Mouse (Mus musculus): Measurements from ENCODE around the gene Reg4. TPM values are rescaled to one million over a fixed set of nuclear protein-coding genes. Genes with fewer than 3 reads are reported as not detected.
A peak's percentile ranks its signal among the peaks of the same experiment; 100 is the strongest.

Gene Reg4
- polyA plus RNA-seq, 2 experiments, result not detected

GRCm38 (mm10) chr3:98224975-98225374, 3.0 kb downstream of the Reg4 start:
- WGBS (ENCODE audit: insufficient replicate concordance), result 58% methylated on average over 7 of the region's 7 CpGs
- H3K4me3 ChIP-seq (ENCODE audit: insufficient read depth in 1 of 2, low read depth in 2 of 2, low read length in 2 of 2), result no peak overlapping the region
- H3K4me1 ChIP-seq (replicated peaks; ENCODE audit: control insufficient read depth in 2 of 2, insufficient read depth in 2 of 2, low read length in 1 of 2), result peaks cover 0 to 7% of the 10 kb centered on the region in 2 experiments; a peak in 2 of 4 replicates
- TF ChIP-seq EP300 (IDR thresholded peaks at IDR 0.05; ENCODE audit: low read depth), result no peak
- no peak for TF ChIP-seq CTCF (IDR thresholded peaks at IDR 0.05; ENCODE audit: low read depth)
- DNase-seq (ENCODE audit: low read depth in 3 of 3, low spot score in 3 of 3), result no peak
- no peak overlapping the region for H3K9ac ChIP-seq (replicated peaks)
- H3K9me3 ChIP-seq (ENCODE audit: control insufficient read depth, low read length), result no peaks in the 10 kb centered on the region
- H3K36me3 ChIP-seq (replicated peaks; ENCODE audit: control insufficient read depth, insufficient read depth, low read depth), result no peaks in the 10 kb centered on the region
- no peaks in the 10 kb centered on the region for H3K27me3 ChIP-seq (ENCODE audit: control insufficient read depth, insufficient read depth, low read length)
- no peak overlapping the region for H3K4me2 ChIP-seq (ENCODE audit: low read depth)
- no peak overlapping the region for H3K27ac ChIP-seq
- no peak for ATAC-seq (ENCODE audit: insufficient read depth)

GRCm38 (mm10) chr3:98225746-98226145, 3.8 kb downstream of the Reg4 start:
- Histone ChIP-seq H3K4me2 (ENCODE audit: low read depth) (no peak overlapping the region), H3K4me3 (ENCODE audit: insufficient read depth in 1 of 2, low read depth in 2 of 2, low read length in 2 of 2) (no peak overlapping the region), H3K27ac (no peak overlapping the region), H3K4me1 (replicated peaks; ENCODE audit: control insufficient read depth in 2 of 2, insufficient read depth in 2 of 2, low read length in 1 of 2) (peaks cover 0 to 7% of the 10 kb centered on the region in 2 experiments; a peak in 2 of 4 replicates), H3K9ac (replicated peaks) (no peak overlapping the region), H3K36me3 (replicated peaks; ENCODE audit: control insufficient read depth, insufficient read depth, low read depth) (no peaks in the 10 kb centered on the region), H3K27me3 (ENCODE audit: control insufficient read depth, insufficient read depth, low read length) (no peaks in the 10 kb centered on the region), H3K9me3 (ENCODE audit: control insufficient read depth, low read length) (no peaks in the 10 kb centered on the region)
- WGBS (ENCODE audit: insufficient replicate concordance), result 31% methylated on average over 2 of the region's 2 CpGs
- TF ChIP-seq EP300 (IDR thresholded peaks at IDR 0.05; ENCODE audit: low read depth) (no peak), CTCF (IDR thresholded peaks at IDR 0.05; ENCODE audit: low read depth) (no peak)
- ATAC-seq (ENCODE audit: insufficient read depth) (no peak), DNase-seq (ENCODE audit: low read depth in 3 of 3, low spot score in 3 of 3) (no peak)

- Histone ChIP-seq H3K27me3 (ENCODE audit: control insufficient read depth, insufficient read depth, low read length) (no peaks in the 10 kb centered on the region), H3K4me1 (replicated peaks; ENCODE audit: control insufficient read depth in 2 of 2, insufficient read depth in 2 of 2, low read length in 1 of 2) (peaks cover 0 to 7% of the 10 kb centered on the region in 2 experiments; a peak in 2 of 4 replicates), H3K36me3 (replicated peaks; ENCODE audit: control insufficient read depth, insufficient read depth, low read depth) (no peaks in the 10 kb centered on the region), H3K9ac (replicated peaks) (no peak overlapping the region), H3K9me3 (ENCODE audit: control insufficient read depth, low read length) (no peaks in the 10 kb centered on the region), H3K27ac (no peak overlapping the region), H3K4me3 (ENCODE audit: insufficient read depth in 1 of 2, low read depth in 2 of 2, low read length in 2 of 2) (no peak overlapping the region), H3K4me2 (ENCODE audit: low read depth) (no peak overlapping the region)
- 23% methylated on average over 19 of the region's 19 CpGs for WGBS (ENCODE audit: insufficient replicate concordance)
- ATAC-seq (ENCODE audit: insufficient read depth) (peak; percentile 23; the same call in 1 of the 2 replicates), DNase-seq (ENCODE audit: low read depth in 3 of 3, low spot score in 3 of 3) (peak in 1 of 3 experiments; percentile 23)
- no peak for TF ChIP-seq EP300 (IDR thresholded peaks at IDR 0.05; ENCODE audit: low read depth)
- peak; percentile 95 for TF ChIP-seq CTCF (IDR thresholded peaks at IDR 0.05; ENCODE audit: low read depth)
These were observed 5.1 kb downstream of the Reg4 start for GRCm38 (mm10) chr3:98226988-98227610.

GRCm38 (mm10) chr3:98227763-98228162, 5.8 kb downstream of the Reg4 start:
- Histone ChIP-seq H3K9me3 (ENCODE audit: control insufficient read depth, low read length) (no peaks in the 10 kb centered on the region), H3K9ac (replicated peaks) (no peak overlapping the region), H3K4me3 (ENCODE audit: insufficient read depth in 1 of 2, low read depth in 2 of 2, low read length in 2 of 2) (no peak overlapping the region), H3K36me3 (replicated peaks; ENCODE audit: control insufficient read depth, insufficient read depth, low read depth) (no peaks in the 10 kb centered on the region), H3K27me3 (ENCODE audit: control insufficient read depth, insufficient read depth, low read length) (no peaks in the 10 kb centered on the region), H3K4me2 (ENCODE audit: low read depth) (no peak overlapping the region), H3K4me1 (replicated peaks; ENCODE audit: control insufficient read depth in 2 of 2, insufficient read depth in 2 of 2, low read length in 1 of 2) (peaks cover 0 to 7% of the 10 kb centered on the region in 2 experiments; a peak in 2 of 4 replicates), H3K27ac (no peak overlapping the region)
- TF ChIP-seq EP300 (IDR thresholded peaks at IDR 0.05; ENCODE audit: low read depth) (no peak), CTCF (IDR thresholded peaks at IDR 0.05; ENCODE audit: low read depth) (no peak)
- no peak for ATAC-seq (ENCODE audit: insufficient read depth)
- WGBS (ENCODE audit: insufficient replicate concordance), result 54% methylated on average over 3 of the region's 3 CpGs
- DNase-seq (ENCODE audit: low read depth in 3 of 3, low spot score in 3 of 3), result no peak

- H3K9ac ChIP-seq (replicated peaks), result no peak overlapping the region
- no peak for ATAC-seq (ENCODE audit: insufficient read depth)
- H3K4me3 ChIP-seq (ENCODE audit: insufficient read depth in 1 of 2, low read depth in 2 of 2, low read length in 2 of 2), result no peak overlapping the region
These were observed 8.0 kb downstream of the Reg4 start for GRCm38 (mm10) chr3:98229943-98230342.

More at GRCm38 (mm10) chr3:98229943-98230342, 8.0 kb downstream of the Reg4 start:
- Histone ChIP-seq H3K4me2 (ENCODE audit: low read depth) (no peak overlapping the region), H3K9me3 (ENCODE audit: control insufficient read depth, low read length) (no peaks in the 10 kb centered on the region), H3K4me1 (replicated peaks; ENCODE audit: control insufficient read depth in 2 of 2, insufficient read depth in 2 of 2, low read length in 1 of 2) (peaks cover 0 to 3% of the 10 kb centered on the region in 2 experiments; a peak in 2 of 4 replicates), H3K36me3 (replicated peaks; ENCODE audit: control insufficient read depth, insufficient read depth, low read depth) (no peaks in the 10 kb centered on the region), H3K27ac (no peak overlapping the region), H3K27me3 (ENCODE audit: control insufficient read depth, insufficient read depth, low read length) (no peaks in the 10 kb centered on the region)
- 52% methylated on average over 7 of the region's 7 CpGs for WGBS (ENCODE audit: insufficient replicate concordance)
- TF ChIP-seq CTCF (IDR thresholded peaks at IDR 0.05; ENCODE audit: low read depth) (no peak), EP300 (IDR thresholded peaks at IDR 0.05; ENCODE audit: low read depth) (no peak)
- no peak for DNase-seq (ENCODE audit: low read depth in 3 of 3, low spot score in 3 of 3)
